Mouse (Mus musculus): ENCODE measurements around the gene Osbpl8. TPM values are rescaled to one million over a fixed set of nuclear protein-coding genes. Genes with fewer than 3 reads are reported as not detected.

Gene Osbpl8
- polyA plus RNA-seq, 1 experiment = 5.7 TPM

DNA sequence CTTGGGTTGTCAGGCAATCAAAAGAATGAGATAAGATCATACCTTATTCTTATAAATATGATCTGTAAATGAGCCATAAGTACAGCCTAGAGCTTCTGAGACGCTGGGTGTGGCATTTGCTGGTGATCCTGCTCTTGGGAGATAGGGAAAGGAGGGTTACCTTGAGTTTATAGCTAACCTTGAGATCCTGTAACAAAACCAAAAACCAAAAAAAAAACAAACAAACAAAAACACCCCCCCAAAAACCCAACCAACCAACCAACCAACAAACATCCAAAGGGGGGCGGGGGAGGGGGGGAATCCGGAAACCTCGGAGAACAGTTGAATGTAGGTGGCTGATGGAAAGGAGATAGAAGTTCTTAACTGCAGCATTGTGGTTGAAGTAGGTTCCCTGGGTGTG lies 2.9 kb downstream of the Osbpl8 start:
- Histone ChIP-seq H3K4me1 (ENCODE audit: control insufficient read depth, insufficient read depth, insufficient read length) (peaks cover 17% of the 10 kb centered on the region; the same call in 1 of the 2 replicates), H3K4me3 (ENCODE audit: extremely low read depth, insufficient read depth, insufficient read length) (no peak overlapping the region), H3K27me3 (ENCODE audit: control insufficient read depth, insufficient read depth, low read length) (no peaks in the 10 kb centered on the region), H3K27ac (ENCODE audit: insufficient read depth, low read length) (no peak overlapping the region), H3K36me3 (ENCODE audit: control insufficient read depth, insufficient read depth, low read length) (no peaks in the 10 kb centered on the region)
- 46% methylated on average over 4 of the region's 4 CpGs for WGBS
- TF ChIP-seq CTCF (IDR thresholded peaks at IDR 0.05; ENCODE audit: extremely low read depth, insufficient read depth, insufficient read length, insufficient replicate concordance) = no peak
- no peak for TF ChIP-seq POLR2A (IDR thresholded peaks at IDR 0.05; ENCODE audit: low read depth, low read length)
- DNase-seq (ENCODE audit: low read depth in 1 of 2, low spot score in 2 of 2) = no peak

DNA sequence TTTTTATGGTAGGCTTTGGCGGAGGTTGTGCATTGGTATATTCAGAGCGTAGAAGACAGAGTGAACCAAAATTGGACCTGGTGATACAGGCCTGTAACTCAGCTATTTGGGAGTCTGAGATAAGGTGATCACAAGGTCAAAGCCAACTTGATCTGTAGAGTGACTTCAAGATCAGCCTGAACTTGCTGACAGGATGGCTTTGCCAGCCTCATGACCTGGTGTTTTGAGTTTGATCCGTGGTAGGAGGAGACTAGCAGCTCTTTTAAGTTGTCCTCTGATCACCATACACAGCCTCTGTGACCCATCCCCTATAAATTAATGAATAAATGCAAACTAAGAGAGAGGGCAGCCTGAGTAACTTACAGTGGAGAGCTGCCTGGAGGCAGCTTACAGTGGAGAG lies 3.8 kb downstream of the Osbpl8 start:
- Histone ChIP-seq H3K27ac (ENCODE audit: insufficient read depth, low read length) (0 out of 2 replicates have a peak overlapping the region, but pooled peaks have one; percentile 24), H3K4me3 (ENCODE audit: extremely low read depth, insufficient read depth, insufficient read length) (no peak overlapping the region), H3K4me1 (ENCODE audit: control insufficient read depth, insufficient read depth, insufficient read length) (peaks cover 17% of the 10 kb centered on the region; the same call in 1 of the 2 replicates), H3K27me3 (ENCODE audit: control insufficient read depth, insufficient read depth, low read length) (no peaks in the 10 kb centered on the region), H3K36me3 (ENCODE audit: control insufficient read depth, insufficient read depth, low read length) (no peaks in the 10 kb centered on the region)
- no peak for DNase-seq (ENCODE audit: low read depth in 1 of 2, low spot score in 2 of 2)
- TF ChIP-seq POLR2A (IDR thresholded peaks at IDR 0.05; ENCODE audit: low read depth, low read length) = no peak
- TF ChIP-seq CTCF (IDR thresholded peaks at IDR 0.05; ENCODE audit: extremely low read depth, insufficient read depth, insufficient read length, insufficient replicate concordance) = no peak
- WGBS = 64% methylated on average over 3 of the region's 3 CpGs

DNA sequence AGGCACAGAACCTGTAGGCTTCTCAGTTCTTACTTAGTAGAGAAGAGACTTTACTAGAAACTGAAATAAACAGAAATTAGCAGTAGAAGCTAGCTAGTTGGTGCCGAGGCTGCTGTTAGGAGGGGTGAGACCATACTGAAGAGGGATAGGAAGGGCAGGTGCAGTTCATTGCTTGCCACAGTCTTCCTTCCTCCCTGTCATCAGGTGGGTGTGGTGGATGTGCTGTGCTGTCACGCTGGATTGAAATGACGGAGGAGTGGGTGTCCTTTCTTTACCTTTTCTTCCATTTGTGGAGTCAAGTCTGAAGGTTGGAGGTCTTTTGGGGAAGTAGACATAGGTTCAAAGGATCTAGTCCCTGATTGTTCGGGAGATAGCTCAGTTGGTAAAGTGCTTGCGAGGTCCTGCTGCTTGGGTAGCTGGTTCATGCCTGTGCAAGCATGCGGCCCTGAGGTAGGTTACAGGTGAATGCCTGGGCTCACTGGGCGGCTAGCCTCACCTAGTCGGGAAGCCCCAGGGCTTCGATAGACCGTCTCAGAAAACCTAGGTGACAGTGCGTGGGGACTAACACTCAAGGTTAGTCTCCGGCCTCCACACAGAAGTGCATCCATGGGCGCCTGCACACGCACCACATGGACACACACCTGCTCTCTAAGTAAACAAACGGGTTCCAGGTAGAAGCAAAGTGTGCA lies 6.8 kb downstream of the Osbpl8 start:
- Histone ChIP-seq H3K27ac (ENCODE audit: insufficient read depth, low read length) (peak overlapping the region; percentile 49), H3K4me1 (ENCODE audit: control insufficient read depth, insufficient read depth, insufficient read length) (peaks cover 21% of the 10 kb centered on the region; the same call in 1 of the 2 replicates), H3K27me3 (ENCODE audit: control insufficient read depth, insufficient read depth, low read length) (no peaks in the 10 kb centered on the region), H3K36me3 (ENCODE audit: control insufficient read depth, insufficient read depth, low read length) (no peaks in the 10 kb centered on the region), H3K4me3 (ENCODE audit: extremely low read depth, insufficient read depth, insufficient read length) (no peak overlapping the region)
- 57% methylated on average over 15 of the region's 15 CpGs for WGBS
- DNase-seq (ENCODE audit: low read depth in 1 of 2, low spot score in 2 of 2) = peak; percentile 19 to 41
- no peak for TF ChIP-seq POLR2A (IDR thresholded peaks at IDR 0.05; ENCODE audit: low read depth, low read length)
- no peak for TF ChIP-seq CTCF (IDR thresholded peaks at IDR 0.05; ENCODE audit: extremely low read depth, insufficient read depth, insufficient read length, insufficient replicate concordance)

DNA sequence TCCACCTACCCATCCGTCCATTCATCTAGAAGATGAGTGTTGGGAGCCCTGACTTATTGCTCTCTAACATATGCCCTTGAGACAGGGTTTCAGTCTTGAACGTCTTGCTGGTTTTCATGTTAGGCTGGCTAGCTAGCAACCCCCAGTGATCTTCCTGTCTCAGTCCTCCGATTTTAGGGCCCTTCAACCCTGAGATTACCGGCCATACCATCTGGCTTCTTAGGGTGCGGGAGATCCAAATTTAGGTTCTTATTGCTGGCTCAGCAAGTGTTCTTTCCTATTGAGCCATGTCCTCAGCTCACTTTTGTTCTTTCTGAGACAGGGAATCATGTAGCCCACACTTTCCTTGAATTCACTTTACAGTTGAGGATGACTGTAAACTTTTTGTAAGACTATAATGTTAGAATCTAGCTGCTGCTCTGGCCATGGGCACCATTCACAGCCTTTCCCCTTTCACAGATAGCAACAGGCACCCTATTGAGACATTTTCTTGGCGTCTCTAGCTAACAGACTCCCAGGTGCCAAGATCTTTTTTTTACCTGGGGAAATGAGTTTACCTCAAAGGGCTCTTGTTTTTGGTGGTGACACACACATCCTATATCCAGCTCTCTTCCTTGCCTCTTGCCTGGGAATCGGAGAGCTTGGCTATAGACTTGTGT lies 9.2 kb downstream of the Osbpl8 start:
- H3K4me3 ChIP-seq (ENCODE audit: extremely low read depth, insufficient read depth, insufficient read length) = no peak overlapping the region
- H3K27me3 ChIP-seq (ENCODE audit: control insufficient read depth, insufficient read depth, low read length) = no peaks in the 10 kb centered on the region
- H3K27ac ChIP-seq (ENCODE audit: insufficient read depth, low read length) = no peak overlapping the region
- H3K4me1 ChIP-seq (ENCODE audit: control insufficient read depth, insufficient read depth, insufficient read length) = peaks cover 18% of the 10 kb centered on the region; the same call in 1 of the 2 replicates
- no peak for DNase-seq (ENCODE audit: low read depth in 1 of 2, low spot score in 2 of 2)
- TF ChIP-seq POLR2A (IDR thresholded peaks at IDR 0.05; ENCODE audit: low read depth, low read length) = no peak
- H3K36me3 ChIP-seq (ENCODE audit: control insufficient read depth, insufficient read depth, low read length) = no peaks in the 10 kb centered on the region
- 82% methylated on average over 7 of the region's 7 CpGs for WGBS

DNA sequence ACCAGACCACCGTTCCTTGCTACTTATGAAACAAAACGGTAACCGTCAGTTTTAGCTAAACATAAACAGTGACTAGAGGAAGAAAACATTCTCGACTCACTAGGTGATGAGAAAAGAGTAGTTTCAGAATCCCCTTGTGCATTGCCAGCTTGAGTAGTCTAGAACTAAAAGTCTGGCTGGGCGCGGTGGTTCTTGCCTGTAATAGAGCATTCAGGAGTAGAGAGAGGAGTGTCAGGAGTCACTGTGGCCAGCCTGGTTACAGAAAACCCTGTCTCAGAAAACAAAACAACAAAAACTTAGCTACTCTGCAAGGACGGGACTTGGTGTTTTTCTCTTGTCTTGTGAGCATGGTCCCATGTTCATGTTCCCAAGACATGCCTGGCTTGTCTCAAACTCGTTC lies 12.8 kb downstream of the Osbpl8 start:
- H3K27ac ChIP-seq (ENCODE audit: insufficient read depth, low read length) = no peak overlapping the region; the same call in 1 of the 2 replicates
- no peak for DNase-seq (ENCODE audit: low read depth in 1 of 2, low spot score in 2 of 2)
- H3K27me3 ChIP-seq (ENCODE audit: control insufficient read depth, insufficient read depth, low read length) = no peaks in the 10 kb centered on the region
- 68% methylated on average over 8 of the region's 8 CpGs for WGBS
- no peak overlapping the region for H3K4me3 ChIP-seq (ENCODE audit: extremely low read depth, insufficient read depth, insufficient read length)
- H3K4me1 ChIP-seq (ENCODE audit: control insufficient read depth, insufficient read depth, insufficient read length) = peaks cover 16% of the 10 kb centered on the region; the same call in 1 of the 2 replicates
- H3K36me3 ChIP-seq (ENCODE audit: control insufficient read depth, insufficient read depth, low read length) = no peaks in the 10 kb centered on the region
- TF ChIP-seq POLR2A (IDR thresholded peaks at IDR 0.05; ENCODE audit: low read depth, low read length) (no peak), CTCF (IDR thresholded peaks at IDR 0.05; ENCODE audit: extremely low read depth, insufficient read depth, insufficient read length, insufficient replicate concordance) (no peak)

DNA sequence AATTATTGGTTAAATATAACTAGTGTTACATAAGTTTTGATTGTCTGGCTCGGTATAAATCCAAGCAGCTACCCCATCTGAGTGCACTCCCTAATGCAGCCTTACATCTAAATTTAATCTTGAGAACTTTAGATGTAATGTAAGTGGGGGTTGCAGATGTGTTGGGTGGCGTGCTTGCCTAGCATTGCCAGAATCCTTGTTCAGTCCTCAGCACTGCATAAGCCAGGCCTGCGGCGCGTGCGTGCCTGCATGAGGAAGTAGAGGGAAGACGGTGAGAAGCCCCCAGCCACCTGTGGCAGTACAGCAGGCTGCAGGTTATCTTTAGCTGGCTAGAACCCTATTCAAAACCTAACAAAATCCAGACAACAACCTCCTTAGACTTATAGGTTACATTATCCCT lies 13.5 kb downstream of the Osbpl8 start:
- Histone ChIP-seq H3K36me3 (ENCODE audit: control insufficient read depth, insufficient read depth, low read length) (no peaks in the 10 kb centered on the region), H3K27me3 (ENCODE audit: control insufficient read depth, insufficient read depth, low read length) (no peaks in the 10 kb centered on the region), H3K27ac (ENCODE audit: insufficient read depth, low read length) (no peak overlapping the region), H3K4me3 (ENCODE audit: extremely low read depth, insufficient read depth, insufficient read length) (no peak overlapping the region), H3K4me1 (ENCODE audit: control insufficient read depth, insufficient read depth, insufficient read length) (peaks cover 16% of the 10 kb centered on the region; the same call in 1 of the 2 replicates)
- WGBS = 49% methylated on average over 7 of the region's 7 CpGs
- DNase-seq (ENCODE audit: low read depth in 1 of 2, low spot score in 2 of 2) = no peak
- TF ChIP-seq CTCF (IDR thresholded peaks at IDR 0.05; ENCODE audit: extremely low read depth, insufficient read depth, insufficient read length, insufficient replicate concordance) (no peak), POLR2A (IDR thresholded peaks at IDR 0.05; ENCODE audit: low read depth, low read length) (no peak)

DNA sequence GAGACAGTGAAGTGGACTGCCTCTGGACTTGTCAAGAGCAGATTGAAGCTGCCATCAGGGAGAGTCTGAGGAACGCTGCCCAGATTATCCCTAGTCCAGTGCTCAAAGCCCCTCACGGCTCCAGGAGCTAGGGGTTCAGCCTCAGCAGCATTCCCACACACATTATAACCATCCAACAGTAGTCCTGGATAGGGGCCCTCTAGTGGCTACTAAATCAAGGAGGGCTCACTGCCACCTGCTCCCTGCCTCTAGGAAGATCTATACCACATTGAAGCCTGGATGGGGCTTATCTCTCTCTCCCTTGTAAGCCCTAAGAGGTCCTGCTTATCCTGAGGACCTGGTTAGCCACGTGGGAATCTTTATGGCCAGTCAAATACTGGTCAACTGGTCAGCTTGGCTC lies 16.1 kb downstream of the Osbpl8 start:
- no peak overlapping the region for H3K27ac ChIP-seq (ENCODE audit: insufficient read depth, low read length)
- H3K36me3 ChIP-seq (ENCODE audit: control insufficient read depth, insufficient read depth, low read length) = no peaks in the 10 kb centered on the region
- peaks cover 12% of the 10 kb centered on the region; the same call in 1 of the 2 replicates for H3K4me1 ChIP-seq (ENCODE audit: control insufficient read depth, insufficient read depth, insufficient read length)
- WGBS = 71% methylated on average over 3 of the region's 3 CpGs
- no peak overlapping the region for H3K4me3 ChIP-seq (ENCODE audit: extremely low read depth, insufficient read depth, insufficient read length)
- TF ChIP-seq CTCF (IDR thresholded peaks at IDR 0.05; ENCODE audit: extremely low read depth, insufficient read depth, insufficient read length, insufficient replicate concordance) (no peak), POLR2A (IDR thresholded peaks at IDR 0.05; ENCODE audit: low read depth, low read length) (no peak)
- H3K27me3 ChIP-seq (ENCODE audit: control insufficient read depth, insufficient read depth, low read length) = no peaks in the 10 kb centered on the region
- DNase-seq (ENCODE audit: low read depth in 1 of 2, low spot score in 2 of 2) = no peak
